In the genomic region with DNA sequence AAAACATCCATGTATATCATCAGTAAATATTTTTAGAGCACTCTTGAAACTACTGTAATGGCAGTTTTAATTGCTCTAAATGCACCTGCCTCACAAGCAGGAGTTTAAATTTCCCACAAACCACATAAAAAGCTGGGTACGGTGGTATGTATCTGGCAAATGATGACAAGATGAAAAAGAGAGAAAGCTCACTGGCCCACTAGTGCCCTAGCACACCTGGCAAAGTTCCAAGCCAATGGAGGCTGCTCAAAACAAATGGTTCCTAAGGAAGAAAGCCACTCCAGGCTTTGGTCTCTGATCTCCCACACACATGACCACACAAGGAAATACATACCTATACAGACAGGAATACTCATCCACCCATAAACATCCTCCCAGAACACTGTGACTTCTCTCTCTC, we compare ENCODE assay signal across 17 mouse cellular contexts. TPM values are rescaled to one million over a fixed set of nuclear protein-coding genes. Genes with fewer than 3 reads are reported as not detected.
DNase-seq lines count a peak whose midpoint lies in the region; ATAC-seq and TF ChIP-seq lines count a peak whose summit lies in the region.
"Had no signal": no experiment of that assay in that cellular context is flagged by ENCODE, and none has a peak within 500 bp of the region (broad histone marks: within the 10 kb centered on the region; RNA-seq: fewer than 3 reads in every experiment).

No protein-coding gene starts in this region.

- H3K9ac ChIP-seq in lung, embryonic 14.5 days = no peak overlapping the region
- H3K9ac ChIP-seq: liver, postnatal 0 days; stomach, embryonic 15.5 days had no signal

- peak; percentile 47 to 52 for DNase-seq in cerebellum, postnatal 14 days
- DNase-seq in cerebellum, adult 9-10 months = no peak
- DNase-seq in lung, embryonic 14.5 days = peak; percentile 45
- DNase-seq in lung, postnatal 25 days (ENCODE audit: low spot score) = no peak
- peak; percentile 8 to 25 for DNase-seq in CD8-positive naive resting alpha-beta T cell, adult 2 months (ENCODE audit: low read depth in 2 of 2, low spot score in 2 of 2)
- peak; percentile 72 for DNase-seq in thymus, postnatal 0 days (ENCODE audit: low spot score)
- no peak for DNase-seq in urinary bladder, postnatal 14 days (ENCODE audit: low spot score)
- no peak for DNase-seq in adrenal gland, postnatal 4 days (ENCODE audit: low spot score in 2 of 2)
- DNase-seq: adrenal gland, postnatal 25 days; B cell, adult 2 months; gastrocnemius, postnatal 36 days; heart, postnatal 36 days; liver, postnatal 0 days; spleen, adult 18-20 months had no signal

- WGBS in lung, embryonic 14.5 days = 56% methylated on average over 1 of the region's 1 CpGs

- H3K36me3 ChIP-seq in lung, embryonic 14.5 days (ENCODE audit: insufficient read depth) = no peaks in the 10 kb centered on the region
- H3K36me3 ChIP-seq: stomach, embryonic 15.5 days had no signal

- no peaks in the 10 kb centered on the region for H3K9me3 ChIP-seq in lung, embryonic 14.5 days (ENCODE audit: low read depth, low read length)
- H3K9me3 ChIP-seq: stomach, embryonic 15.5 days had no signal

- H3K27me3 ChIP-seq in lung, embryonic 14.5 days (ENCODE audit: insufficient read depth, low read length) = no peaks in the 10 kb centered on the region
- H3K27me3 ChIP-seq: stomach, embryonic 15.5 days had no signal

- no peak for TF ChIP-seq CTCF in lung, embryonic 14.5 days (IDR thresholded peaks at IDR 0.05; ENCODE audit: low read depth)

- no peaks in the 10 kb centered on the region for H3K4me1 ChIP-seq in lung, embryonic 14.5 days (ENCODE audit: insufficient read depth)
- H3K4me1 ChIP-seq: stomach, embryonic 15.5 days had no signal

- H3K4me2 ChIP-seq in lung, embryonic 14.5 days = no peak overlapping the region
- H3K4me2 ChIP-seq: heart, embryonic 11.5 days; stomach, embryonic 15.5 days had no signal

- no peak overlapping the region for H3K4me3 ChIP-seq in lung, embryonic 14.5 days (ENCODE audit: low read depth, low read length)
- H3K4me3 ChIP-seq: stomach, embryonic 15.5 days had no signal

- no peak overlapping the region for H3K27ac ChIP-seq in lung, embryonic 14.5 days (ENCODE audit: low read depth)
- H3K27ac ChIP-seq: kidney, postnatal 0 days; stomach, embryonic 15.5 days had no signal

- no peak for ATAC-seq in lung, embryonic 14.5 days (ENCODE audit: insufficient read depth)
- ATAC-seq: liver, postnatal 0 days had no signal

RNA-seq across cellular contexts. Expression of gene Rybp, which starts 31.9 kb away (rescaled TPM):
- polyA plus RNA-seq in lung, embryonic 14.5 days (2014; fragmentation: Nextera tagmentation; extraction: Ambion mirVana) = 13.7 and 15.5 TPM in 2 replicates
- 10.3 and 14.2 TPM in 2 replicates for polyA plus RNA-seq in thymus, postnatal 0 days (2015; fragmentation: Nextera tagmentation; extraction: Ambion mirVana)
- total RNA-seq in adrenal gland, postnatal 4 days (2021) = 10 to 100 TPM; 34.1 to 34.7 TPM

Comparison
In these comparisons a context has a peak if more than half of its experiments do, and no peak if none do; other contexts are left out.
1. DNase-seq: peak in cerebellum, postnatal 14 days (2 of 2), lung, embryonic 14.5 days (single experiment), CD8-positive naive resting alpha-beta T cell, adult 2 months (2 of 2) and thymus, postnatal 0 days (single experiment); none in cerebellum, adult 9-10 months (single experiment), lung, postnatal 25 days (single experiment), urinary bladder, postnatal 14 days (single experiment) and adrenal gland, postnatal 4 days (0 of 2).